Mouse (Mus musculus) adipocyte (in vitro differentiated cells): ENCODE data around the gene Zfp607b.

Experiments used
- DNase-seq: peaks from one replicate; pipeline ENCODE4 v3.0.0-alpha.2; 2016; ENCODE audit warnings: low spot score

The Zfp607b gene

GRCm38 (mm10) chr7:27688815-27689612 is at the start of gene Zfp607b:
Gene Zfp607b (plus strand): TSS chr7:27689340.
- DNase-seq, result peak; percentile 92

DNA sequence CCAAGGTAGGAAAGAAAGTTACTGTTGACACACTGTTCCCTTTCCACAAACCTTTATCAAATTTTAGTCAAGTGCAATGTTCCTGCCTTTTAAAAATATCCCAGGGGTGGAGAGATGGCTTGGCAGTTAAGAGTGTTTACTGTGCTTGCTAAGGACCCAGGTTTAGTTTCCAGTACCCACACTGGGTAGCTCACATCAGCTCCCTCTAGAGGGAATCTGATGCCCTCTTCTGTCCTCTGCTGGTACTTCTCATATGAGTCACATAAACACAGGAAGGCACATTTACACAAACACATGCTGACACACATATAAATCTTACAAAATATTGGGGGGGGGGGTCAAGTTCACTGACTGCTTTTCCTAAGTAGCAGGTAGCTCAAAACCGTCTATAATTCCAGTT is 44.7 kb upstream of the Zfp607b start:
- DNase-seq, result no peak

DNA sequence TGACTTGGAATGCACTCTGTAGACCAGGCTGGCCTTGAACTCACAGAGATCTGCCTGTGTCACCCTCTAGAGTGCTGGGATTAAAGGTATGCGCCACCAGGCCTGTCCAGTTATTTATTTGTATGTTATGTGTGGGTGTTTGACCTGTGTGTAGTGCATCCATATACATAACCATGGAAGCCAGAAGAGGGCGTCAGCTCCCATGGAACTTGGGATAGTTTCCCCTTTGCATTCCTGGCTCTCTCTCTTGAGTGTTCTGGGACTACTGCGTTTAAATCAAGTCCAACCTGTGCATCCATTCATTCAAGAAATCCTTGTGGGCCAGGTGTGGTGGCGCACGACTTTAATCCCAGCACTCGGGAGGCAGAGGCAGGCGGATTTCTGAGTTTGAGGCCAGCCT is 42.6 kb upstream of the Zfp607b start:
- DNase-seq, result no peak

- DNase-seq, result no peak
Measured at GRCm38 (mm10) chr7:27647281-27648002, 41.7 kb upstream of the Zfp607b start.

GRCm38 (mm10) chr7:27649723-27650122 is 39.4 kb upstream of the Zfp607b start:
- DNase-seq, result no peak

GRCm38 (mm10) chr7:27650949-27651348 is 38.2 kb upstream of the Zfp607b start:
- peak; percentile 81 for DNase-seq

DNA sequence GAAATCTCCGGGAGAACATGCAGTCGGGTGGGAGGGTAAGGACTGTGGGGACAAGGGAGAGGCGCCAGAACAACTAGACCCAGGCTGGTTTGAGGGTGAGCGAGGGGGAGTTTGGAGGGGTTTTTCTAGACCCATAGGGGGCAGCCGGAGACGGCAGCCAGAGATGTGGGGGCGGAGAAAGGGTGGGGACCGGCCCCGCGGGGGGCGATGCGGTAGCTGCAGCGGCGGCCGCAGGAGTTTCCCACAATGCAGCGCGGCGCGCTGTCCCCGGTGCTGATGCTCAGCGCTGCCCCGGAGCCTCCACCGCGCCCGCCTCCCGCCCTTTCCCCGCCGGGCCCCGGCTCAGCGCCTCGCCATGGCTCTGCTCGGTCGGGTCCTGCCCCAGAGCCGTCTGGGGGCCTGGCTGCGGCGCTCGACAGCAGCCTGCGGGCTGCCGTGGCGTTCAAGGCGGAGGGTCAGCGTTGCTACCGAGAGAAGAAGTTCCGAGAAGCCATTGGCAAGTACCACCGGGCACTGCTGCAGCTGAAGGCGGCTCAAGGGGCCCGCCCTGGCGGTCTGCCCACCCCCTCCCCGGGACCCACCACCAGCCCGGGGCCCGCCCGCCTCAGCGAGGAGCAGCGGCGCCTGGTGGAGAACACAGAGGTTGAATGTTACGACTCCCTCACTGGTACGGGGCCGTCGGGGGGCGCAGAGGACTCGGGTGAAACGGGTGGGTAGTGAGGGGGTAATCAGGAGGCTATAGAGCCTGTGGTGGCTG is 35.3 kb upstream of the Zfp607b start, which contains the start of gene Ttc9b:
TSS of gene Ttc9b (plus strand) at position 235 of the 757 bp plus-strand sequence.
- DNase-seq, result no peak

- DNase-seq, result no peak
Measured at GRCm38 (mm10) chr7:27654607-27655276, 34.4 kb upstream of the Zfp607b start.

- no peak for DNase-seq
Measured at GRCm38 (mm10) chr7:27655545-27655944, 33.6 kb upstream of the Zfp607b start.

DNA sequence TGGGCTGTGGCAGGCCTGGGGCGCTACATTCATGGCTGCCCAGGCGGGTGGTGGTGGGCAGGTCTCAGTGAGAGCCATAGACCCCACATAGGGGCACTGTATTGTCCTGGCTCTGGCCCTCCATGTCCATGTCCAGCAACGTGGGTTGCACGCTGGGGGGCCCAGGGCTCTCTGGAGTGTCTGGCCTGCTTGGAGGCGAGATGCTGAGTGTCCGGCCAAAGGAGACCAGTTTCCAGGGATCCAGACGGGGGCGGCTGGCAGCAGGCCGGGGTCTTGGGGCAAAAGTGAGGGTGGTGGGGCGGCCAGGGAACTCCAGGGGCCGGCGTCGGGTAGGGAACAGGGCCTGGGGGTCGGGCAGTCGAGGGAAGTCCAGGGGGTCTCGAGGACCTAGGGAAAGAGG is 32.5 kb upstream of the Zfp607b start:
- no peak for DNase-seq

DNA sequence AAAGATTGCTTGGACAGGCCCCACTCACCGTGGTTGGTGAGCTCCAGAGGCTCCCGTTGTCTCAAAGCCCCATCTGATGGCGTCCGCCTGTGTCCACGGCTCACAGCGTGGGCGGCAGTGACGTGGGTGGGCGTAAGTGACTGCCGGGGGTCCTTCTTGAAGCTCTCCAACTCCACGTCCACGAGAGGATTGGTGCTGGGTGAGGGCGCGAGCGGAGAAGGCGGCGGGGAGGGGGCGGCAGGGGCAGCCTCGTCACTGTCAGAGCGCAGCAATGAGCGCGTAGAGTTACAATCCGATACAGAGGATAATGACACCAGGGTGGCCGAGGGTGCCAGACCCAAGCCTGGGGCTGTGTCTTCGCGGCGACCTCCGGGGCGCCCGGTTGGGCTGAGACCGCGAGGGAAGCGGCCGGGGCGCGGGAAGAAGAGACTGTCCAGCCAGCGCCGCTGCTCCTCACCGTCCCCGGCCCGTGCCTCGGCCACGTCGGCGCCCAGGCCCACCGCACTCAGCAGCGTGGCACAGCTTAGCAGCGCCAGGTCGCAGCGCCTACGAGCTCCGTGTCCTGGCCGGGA is 31.2 kb upstream of the Zfp607b start:
- no peak for DNase-seq

- no peak for DNase-seq
Measured at GRCm38 (mm10) chr7:27658712-27659663, 30.2 kb upstream of the Zfp607b start.

GRCm38 (mm10) chr7:27662038-27662437 is 27.1 kb upstream of the Zfp607b start:
- no peak for DNase-seq

- no peak for DNase-seq
Measured at GRCm38 (mm10) chr7:27673064-27673574, 16.0 kb upstream of the Zfp607b start.

DNA sequence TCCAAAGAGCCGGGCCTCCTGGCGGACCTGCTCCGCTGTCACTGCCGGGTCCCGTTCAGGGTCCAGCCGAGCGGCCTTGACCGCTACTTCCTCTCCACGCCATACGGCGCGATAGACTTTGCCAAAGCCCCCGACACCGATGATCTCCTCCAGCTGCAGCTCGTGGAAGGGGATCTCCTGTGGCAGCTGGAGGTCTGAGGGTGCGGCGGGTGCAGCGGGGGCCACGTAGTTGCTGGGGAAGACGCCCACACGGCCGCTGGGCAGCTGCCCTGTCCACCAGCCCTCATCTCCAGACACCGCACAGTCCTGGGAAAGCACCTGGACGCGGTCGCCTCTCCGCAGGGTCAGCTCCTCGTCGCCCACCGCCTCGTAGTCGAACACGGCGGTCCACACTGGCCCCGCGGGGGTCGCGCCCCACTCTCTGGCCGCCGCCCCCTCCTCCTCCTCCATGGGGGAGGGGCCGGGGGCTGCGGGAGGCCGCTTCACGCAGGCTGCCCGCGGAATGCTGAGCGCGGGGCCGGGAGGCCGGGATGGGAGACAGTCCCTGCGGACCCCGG is 15.5 kb upstream of the Zfp607b start:
- DNase-seq, result no peak

DNA sequence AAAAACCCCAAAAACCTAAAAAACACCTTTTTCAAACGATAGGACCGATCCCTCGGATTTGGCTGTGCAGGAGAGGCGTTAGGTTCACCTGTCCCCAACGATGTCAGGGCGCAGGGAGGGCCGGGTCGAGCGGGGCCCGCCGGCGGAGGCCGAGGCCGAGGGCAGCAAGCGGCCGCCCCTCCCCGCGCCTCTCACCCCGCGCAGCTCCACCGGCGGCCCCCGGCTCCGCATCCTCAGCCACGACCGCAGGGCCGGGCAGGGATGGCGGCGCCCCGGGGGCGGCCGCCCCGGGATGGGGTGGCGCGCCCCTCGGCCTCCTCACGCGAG is 15.0 kb upstream of the Zfp607b start:
- no peak for DNase-seq

- peak; percentile 83 for DNase-seq
Measured at GRCm38 (mm10) chr7:27674522-27675221, 14.5 kb upstream of the Zfp607b start, which contains the start of gene Map3k10. Gene Map3k10 (minus strand): TSS chr7:27674598.

- DNase-seq, result no peak
Measured at GRCm38 (mm10) chr7:27675222-27675612, 13.9 kb upstream of the Zfp607b start.

DNA sequence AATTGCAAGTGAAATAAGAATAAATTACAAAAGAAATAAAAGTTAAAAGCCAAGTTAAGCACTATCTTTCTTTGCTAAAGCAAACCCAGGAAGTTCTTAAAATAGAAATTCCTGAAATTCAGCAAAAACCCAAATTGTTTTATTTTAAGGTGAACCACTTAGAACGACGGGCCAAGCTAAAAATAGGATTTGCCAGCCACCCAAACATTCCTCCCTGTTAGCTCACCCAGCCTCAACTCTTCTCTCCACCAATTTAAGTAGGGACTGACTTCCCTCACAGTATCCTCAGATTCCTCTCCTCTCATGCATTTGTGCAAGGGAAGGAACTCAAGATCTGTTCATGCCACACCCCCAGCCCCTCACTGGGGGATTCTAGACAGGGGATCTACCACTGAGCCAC is 5.9 kb upstream of the Zfp607b start:
- DNase-seq, result no peak
